Mouse (Mus musculus) thymus, postnatal 0 days (tissue): ENCODE measurements around the gene Cxcl2. TPM values are rescaled to one million over a fixed set of nuclear protein-coding genes. Genes with fewer than 3 reads are reported as not detected.

Source experiments
- DNase-seq: peaks from one replicate; pipeline ENCODE4 v3.0.0-alpha.2; 2015; ENCODE audit warnings: low spot score
- polyA plus RNA-seq: library from polyadenylated mRNA; unstranded; fragments of >200 nt; fragmentation: Nextera tagmentation; extraction: Ambion mirVana; gene quantifications from 2 replicates; pipeline ENCODE4 v1.2.1, GENCODE M21; 2015

Cxcl2 gene
- polyA plus RNA-seq, 1 experiment from 2014 or later = 0.98 TPM

DNA sequence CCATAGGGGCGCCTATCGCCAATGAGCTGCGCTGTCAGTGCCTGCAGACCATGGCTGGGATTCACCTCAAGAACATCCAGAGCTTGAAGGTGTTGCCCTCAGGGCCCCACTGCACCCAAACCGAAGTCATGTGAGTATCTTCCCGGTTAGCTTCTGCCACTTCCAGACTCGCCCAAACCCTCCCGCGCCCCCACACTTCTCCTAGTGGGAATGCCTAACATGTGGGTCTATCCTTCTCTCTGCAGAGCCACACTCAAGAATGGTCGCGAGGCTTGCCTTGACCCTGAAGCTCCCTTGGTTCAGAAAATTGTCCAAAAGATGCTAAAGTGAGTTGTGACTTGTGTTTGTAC, 12.2 kb upstream of the Cxcl2 start:
- no peak for DNase-seq

DNA sequence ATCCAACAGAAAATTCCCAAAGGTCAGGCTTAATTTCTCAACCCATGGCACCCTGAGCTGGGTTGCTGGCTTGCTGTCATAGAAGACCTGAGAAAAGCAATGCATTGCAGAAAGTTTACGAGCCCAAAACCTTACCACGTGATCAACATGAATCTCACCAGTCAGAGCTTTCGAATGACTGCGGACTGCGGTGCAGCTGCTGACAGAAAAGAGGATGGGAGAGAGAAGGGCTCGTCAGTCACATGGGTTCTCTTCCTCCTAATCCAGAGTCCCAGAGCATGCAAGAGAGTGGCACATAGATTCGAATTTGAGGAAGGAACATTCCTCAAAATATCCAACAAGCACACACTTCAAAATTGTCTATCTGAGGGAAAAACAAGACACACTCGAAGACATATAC, 9.4 kb upstream of the Cxcl2 start:
- no peak for DNase-seq

DNA sequence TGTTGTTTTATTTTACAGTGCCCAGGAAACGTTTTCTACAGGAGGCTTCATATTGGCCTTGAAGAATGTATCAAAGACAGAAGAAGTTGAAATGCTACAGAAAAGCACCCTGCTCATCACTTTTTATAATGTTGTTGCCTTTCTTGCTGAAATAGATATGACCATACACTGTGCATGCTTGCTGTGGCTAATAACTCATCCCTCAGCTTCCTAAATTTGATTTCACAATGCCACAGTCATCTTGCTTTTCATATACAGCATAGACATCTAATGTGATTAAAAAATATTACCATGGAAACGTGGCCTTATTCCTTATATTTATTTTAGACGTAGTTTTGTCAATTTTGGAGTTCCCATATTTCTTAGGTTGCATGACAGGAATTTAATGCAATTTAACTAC, 6.2 kb upstream of the Cxcl2 start:
- DNase-seq = no peak

DNA sequence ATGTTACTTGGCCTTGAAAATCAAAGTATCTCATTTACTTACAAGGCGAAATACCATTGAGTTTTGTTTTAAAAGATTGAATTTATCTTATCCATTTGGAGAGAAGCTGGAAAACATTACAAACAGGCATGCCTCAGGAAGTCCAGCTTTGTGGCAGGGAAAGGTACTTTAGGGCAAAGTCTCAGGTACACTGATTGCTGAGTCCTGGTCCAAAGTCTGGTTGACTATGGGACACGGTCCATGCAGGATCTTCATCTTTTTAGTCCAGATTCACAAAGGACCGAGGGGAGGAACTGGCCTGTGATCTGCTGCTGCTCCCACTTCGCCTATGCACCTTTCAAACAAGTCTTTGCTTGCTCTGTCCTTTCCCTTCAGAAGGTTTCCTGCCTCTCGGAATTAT, 4.4 kb upstream of the Cxcl2 start:
- DNase-seq = no peak

DNA sequence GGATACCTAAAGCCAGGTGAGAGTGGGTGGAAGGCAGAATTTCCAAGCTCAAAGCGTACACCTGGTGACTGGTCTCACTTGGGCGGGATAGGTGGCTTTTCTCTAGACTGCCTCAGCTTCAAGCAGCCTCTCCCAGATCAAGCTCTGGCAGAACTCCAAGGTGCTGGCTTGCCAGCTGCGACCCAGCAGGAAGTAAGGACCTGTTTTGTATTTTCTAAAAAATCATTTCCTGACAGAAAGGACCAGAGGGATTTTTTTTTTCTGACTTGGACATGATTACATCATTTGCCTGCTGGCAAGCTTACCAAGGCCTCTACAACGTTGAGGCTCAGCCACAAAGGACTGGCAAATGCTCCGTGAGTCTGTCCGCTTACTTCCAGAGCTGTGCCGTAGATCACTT, 3.5 kb upstream of the Cxcl2 start:
- no peak for DNase-seq

DNA sequence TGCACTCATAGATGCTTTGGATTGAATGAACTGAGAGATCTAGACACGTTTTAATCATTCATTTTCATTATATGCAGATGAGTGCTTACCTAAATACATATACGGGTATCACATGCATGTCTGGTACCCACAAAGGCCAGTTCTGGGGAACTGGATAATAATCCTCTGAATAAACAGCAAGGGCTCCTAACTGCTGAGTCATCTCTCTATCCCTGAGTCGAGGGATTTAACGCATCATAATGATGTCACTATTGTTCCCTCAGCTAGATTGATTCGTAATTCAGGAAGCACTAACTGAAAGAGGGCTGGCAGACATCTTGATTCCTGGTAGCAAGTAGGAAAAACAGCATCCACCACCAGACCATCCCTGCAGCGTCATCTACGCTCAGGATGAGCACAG, 3.0 kb upstream of the Cxcl2 start:
- DNase-seq = no peak

DNA sequence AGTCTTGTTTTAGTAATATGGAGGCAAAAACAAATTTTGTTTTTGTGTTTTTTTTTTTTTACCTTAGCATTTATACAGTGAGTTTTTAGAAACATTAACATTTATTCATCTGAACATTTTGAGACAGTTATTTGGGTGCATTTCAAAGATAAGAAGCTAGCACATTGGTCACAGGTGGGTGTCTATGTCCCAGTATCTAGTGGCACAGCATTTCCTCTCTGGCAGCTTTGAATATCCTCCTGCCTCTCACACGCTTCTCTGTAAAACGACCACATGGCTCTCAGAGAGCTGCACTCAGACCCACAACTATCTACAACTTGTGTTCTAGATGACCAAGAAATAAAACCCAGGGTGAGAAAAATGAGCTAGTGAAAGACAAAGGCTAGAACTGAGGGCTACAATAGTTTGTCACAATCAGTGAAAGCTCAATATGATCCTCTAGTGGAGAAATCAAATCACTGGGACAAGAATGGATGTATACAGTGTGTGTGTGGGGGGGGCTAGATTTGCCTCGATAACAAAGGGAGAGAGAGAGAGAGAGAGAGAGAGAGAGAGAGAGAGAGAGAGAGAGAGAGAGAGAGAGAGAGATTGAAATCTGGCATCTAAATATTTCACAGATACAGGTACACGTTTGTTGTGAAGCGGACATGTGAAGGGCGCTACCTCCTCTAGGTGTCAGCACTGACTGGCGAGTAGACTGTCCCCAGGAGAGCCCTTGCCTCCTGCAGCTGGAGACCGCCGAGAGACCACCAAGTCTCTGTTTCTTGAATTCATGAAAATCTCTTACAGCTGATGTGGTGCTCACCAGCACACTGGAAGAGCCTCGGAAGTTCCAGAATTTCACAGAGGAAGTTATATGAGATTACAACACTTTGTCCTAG, 1.1 kb upstream of the Cxcl2 start:
- DNase-seq = no peak

DNA sequence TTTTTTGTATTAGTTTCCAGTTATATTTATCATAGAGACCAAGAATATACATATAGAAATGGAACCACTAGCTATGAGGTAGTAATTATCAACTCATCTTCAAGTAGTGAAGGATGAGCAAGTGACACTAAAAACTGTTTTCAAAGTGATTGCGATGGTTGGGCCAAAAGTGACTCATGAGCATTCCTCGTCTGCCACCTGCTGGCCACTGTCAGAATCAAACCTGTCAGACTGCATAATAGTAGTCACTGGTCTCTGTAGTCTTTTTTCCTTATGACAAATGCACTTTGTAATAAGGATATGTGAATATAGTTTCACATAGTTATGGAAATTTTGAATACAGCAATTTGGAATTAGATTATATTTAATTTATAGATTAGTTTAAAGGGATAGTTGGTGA, 5.3 kb downstream of the Cxcl2 start:
- peak; percentile 57 for DNase-seq

DNA sequence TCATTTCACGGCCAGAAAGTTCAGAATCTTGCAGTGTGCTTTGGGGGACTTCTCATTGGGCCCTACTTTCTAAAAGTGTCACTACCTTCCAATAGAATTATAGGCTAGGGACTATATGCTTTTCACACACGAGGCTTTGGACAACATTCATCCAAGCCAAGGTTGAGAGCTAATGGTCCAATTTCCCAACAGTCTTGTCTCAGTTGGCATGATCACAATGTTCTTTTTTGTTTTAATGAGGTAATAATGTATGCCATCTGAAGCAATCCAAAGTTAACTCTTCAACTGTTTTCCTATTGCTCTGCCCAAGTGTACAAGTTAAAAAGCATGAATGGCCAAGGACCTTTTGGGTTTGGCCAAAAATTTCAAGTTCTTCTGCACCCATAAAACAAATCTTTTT, 15.8 kb downstream of the Cxcl2 start:
- DNase-seq = no peak

DNA sequence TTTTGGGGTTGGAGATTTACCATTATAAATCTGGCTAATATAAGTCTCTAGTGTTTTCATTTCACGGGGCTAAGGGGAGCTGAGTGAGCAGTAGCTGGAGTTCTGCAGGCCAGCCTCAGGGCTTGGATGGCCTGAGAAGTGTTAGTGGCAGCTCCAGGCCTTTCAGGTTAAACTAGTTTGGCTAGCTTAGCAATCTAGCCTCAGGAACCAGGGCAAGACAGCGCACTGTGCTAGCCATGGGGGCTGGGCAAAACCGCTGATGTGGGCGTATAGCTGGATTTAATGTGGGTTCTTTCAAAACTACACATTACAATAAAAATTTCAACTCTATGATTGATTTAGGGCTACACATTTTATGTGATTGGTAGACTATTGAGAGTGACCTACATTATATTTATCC, 19.3 kb downstream of the Cxcl2 start:
- DNase-seq = no peak

DNA sequence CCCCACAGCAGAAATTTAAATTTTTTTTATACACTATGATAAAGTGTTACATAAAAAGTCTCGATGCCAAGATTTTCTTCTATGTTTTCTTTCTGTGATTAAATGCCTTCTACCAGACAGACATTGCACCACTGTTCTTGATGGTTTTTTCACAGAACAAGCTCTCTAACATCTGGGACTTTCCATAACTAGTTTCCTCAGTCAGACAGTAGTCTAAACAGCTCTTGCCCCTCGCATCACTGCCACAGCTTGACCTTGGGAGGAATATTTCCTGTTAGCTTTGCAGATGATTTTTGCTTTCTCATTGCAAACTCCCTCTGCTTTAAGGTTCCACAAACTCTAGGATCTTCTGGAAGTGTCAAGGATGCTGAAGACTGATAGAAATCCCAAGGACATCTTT, 26.9 kb downstream of the Cxcl2 start:
- no peak for DNase-seq

DNA sequence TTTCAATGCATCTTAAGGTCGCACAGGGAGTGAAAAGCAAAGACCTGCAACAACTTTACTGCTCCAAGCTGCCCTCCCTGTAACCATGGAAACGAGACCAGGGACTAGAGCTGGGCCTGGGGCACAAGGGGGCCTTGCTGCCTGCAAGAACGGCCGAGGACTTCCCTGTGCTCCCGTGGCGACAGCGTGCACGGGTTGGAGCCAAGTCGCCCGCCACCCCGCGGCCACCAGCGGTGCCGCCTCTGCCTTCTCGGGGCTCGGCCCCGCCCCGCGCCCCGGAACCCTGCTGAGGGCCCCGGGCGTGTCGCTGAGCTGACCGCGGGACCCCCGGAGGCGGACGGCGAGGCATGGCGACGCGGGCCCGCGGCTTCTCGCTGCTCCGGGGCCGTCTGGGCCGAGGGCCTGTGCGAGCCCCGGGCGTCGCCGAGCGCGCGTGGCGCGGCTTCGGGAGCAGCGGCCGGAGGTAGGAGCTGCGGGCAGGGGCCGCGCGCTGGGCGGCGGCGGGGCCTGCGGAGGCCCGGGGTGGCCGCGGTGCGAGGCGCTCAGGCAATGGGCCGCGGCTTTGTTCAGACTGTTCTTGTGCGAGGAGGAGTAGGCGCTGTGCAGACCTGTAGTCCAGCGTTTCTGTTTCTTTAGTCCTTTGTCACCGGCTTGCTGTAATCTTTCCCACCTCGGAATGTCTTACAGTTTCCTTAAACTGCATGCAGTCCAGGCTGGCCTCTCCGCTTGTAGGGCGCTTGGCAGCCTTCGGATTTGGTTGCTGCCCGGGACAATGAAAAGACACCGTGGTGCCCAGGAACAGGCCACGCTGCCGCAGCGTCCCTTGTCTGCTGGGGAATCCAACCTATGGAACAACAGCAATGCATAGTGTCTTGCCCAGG, 27.5 kb downstream of the Cxcl2 start, which contains the start of gene Mthfd2l:
Gene Mthfd2l (plus strand): TSS at position 147 of the 881 bp plus-strand sequence.
- peak; percentile 85 for DNase-seq

DNA sequence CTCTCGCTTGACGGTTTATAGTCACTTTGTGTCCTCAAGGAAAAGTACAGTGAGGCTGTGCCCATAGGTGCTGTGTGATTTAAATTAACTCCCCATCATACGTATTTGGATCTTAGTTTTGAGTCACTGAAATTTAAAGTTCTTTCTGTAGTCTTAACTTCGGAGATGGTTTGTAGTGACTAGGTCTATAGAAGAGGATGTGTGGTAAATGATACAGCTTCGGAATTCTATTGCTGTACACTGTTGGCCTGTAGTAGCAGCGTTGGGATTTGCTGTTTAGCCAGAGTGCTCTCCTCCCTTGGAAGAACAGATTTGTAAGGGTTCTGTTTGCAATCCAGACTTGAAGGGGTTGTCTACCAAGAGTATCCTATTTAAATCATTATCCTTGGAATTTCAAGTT, 28.2 kb downstream of the Cxcl2 start:
- peak; percentile 3 for DNase-seq

DNA sequence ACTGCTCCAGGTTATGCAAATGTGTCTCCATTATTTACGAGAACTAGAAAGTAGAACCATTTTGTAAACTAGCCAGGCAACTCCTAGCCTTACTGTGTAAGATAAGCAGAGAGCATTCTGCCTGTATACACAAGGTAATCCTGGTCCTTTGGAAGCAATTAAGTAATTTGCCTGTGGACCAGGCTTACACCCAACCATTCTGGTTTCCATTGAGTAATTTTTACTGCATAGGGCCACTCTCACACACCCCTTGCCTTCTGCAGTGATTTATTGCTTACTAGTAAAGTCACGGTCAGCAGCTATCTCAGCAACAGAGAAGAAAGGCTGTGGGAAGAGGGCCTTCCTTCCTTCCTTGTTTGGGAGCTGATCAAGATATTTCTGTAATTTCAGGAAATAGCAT, 33.0 kb downstream of the Cxcl2 start:
- no peak for DNase-seq

DNA sequence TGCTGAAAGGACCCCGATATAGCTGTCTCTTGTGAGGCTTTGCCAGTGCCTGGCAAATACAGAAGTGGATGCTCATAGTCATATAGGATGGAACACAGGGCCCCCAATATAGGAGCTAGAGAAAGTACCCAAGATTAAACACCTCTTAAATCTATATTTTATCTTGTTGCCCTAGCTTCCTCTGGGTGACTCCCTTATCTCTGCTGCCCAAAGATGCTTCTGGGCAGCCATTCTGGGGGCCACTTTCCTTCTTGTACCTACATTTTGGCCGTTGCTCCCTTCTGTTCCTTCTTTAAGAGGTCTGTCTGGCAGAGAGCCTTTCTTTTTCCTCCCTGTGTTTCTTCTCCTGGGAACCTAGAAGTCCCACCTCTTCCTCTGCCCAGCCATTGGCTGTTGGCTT, 41.8 kb downstream of the Cxcl2 start:
- DNase-seq = no peak

DNA sequence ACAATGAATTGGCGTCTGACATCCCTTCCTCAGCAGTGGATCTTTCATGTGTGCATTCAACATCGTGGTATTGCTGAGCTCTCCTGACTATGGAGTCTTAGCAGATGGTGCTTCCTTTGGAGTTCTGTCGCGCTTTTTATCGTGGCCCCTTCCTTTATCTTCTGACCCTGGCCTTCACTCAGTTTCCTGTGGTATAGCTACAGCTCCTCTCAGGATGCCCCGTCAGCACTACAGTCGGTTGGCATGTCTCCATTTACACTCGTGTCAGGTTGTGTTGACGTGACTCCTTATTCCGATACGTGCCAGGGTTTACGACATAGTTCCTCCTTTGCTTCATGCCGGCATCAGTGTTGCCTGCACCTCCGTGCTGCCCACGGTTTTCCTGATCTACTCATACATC, 45.8 kb downstream of the Cxcl2 start:
- DNase-seq = no peak

DNA sequence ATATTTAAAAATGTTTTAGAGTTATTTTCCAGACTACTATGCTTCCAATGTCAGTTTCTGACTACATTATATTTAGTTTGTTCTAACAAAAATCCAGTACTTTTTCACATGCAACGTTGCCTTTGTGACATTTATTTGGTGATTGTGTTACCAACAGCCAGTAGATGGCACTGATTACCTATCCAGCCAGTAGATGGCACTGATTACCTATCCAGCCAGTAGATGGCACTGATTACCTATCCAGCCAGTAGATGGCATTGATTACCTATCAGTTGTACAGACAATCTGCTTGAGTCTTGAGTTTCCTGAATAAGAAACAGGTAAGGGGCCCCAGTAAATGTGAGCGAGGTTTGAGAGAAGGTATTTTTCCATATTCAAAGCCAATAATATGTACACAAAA, 47.8 kb downstream of the Cxcl2 start:
- DNase-seq = no peak

DNA sequence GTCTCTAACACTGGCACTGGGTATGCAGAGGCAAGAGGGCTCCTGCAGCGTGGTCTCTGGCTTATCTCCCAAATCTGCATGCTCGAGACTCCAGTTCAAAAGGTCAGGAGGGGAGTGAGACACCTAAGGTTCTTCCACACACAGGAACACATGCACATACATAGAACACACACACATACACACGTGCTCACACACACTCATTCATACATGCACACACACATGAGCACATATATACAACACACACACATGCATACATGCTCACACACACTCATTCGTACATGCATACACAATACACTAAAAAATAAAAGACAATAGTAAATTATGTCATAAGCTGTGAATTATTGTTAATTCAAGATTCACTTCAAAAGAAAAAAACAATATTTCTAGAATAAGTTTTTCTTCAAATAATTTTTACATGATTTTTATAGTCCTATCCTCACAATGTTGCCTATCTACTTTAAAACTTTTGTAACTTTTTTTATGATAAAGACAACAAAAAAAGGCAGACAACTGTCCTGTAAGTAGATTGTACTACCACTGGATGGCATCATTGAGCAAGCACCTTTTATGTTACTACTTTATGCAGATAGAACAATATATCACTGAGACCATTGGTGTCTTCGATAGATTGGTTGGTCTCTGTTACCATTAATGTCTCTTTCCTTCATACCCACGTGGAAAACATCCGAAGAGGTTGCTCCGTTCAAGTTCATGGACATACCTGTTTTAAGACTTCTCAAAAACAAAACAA, 49.2 kb downstream of the Cxcl2 start:
- DNase-seq = peak; percentile 21
